Mouse (Mus musculus) midbrain, embryonic 11.5 days (tissue): ENCODE measurements around the gene Gm10959. TPM values are rescaled to one million over a fixed set of nuclear protein-coding genes. Genes with fewer than 3 reads are reported as not detected.

Experiments used
- ATAC-seq: fragments of 200-750 bp; cut with Nextera tagmentation; 2 replicates; pipeline ENCODE4 v1.8.0; 2017; ENCODE audit warnings: moderate TSS enrichment, moderate library complexity; ENCODE audit not compliant: low FRiP score
- DNase-seq: peaks from one replicate; pipeline ENCODE4 v3.0.0; 2015; ENCODE audit warnings: low spot score; ENCODE audit errors: missing footprints
- H3K27ac ChIP-seq: fragments of 300-500 bp; sonication (generic); 2 replicates; pipeline ENCODE4 v1.5.1; 2014; ENCODE audit warnings: low read depth, low read length
- H3K27me3 ChIP-seq: fragments of 300-500 bp; sonication (generic); 2 replicates; pipeline ENCODE4 v1.6.1; 2014; ENCODE audit warnings: mild to moderate bottlenecking, low read length, moderate library complexity, mixed read lengths; ENCODE audit not compliant: control insufficient read depth, insufficient read depth
- H3K36me3 ChIP-seq: fragments of 300-500 bp; sonication (generic); 2 replicates; pipeline ENCODE4 v1.6.1; 2014; ENCODE audit warnings: mild to moderate bottlenecking, low read length, moderate library complexity, mixed read lengths; ENCODE audit not compliant: control insufficient read depth, insufficient read depth
- H3K4me1 ChIP-seq: fragments of 300-500 bp; sonication (generic); 2 replicates; pipeline ENCODE4 v1.6.1; 2014; ENCODE audit warnings: low read length; ENCODE audit not compliant: control insufficient read depth, insufficient read depth
- H3K4me2 ChIP-seq: fragments of 300-500 bp; sonication (generic); 2 replicates; pipeline ENCODE4 v1.6.1; 2014; ENCODE audit warnings: mild to moderate bottlenecking, moderate library complexity
- H3K4me3 ChIP-seq: fragments of 300-500 bp; sonication (generic); 2 replicates; pipeline ENCODE4 v1.5.1; 2014; ENCODE audit warnings: low read depth, low read length
- H3K9ac ChIP-seq: fragments of 300-500 bp; sonication (generic); 2 replicates; pipeline ENCODE4 v1.6.1; 2014; ENCODE audit warnings: low read length
- H3K9me3 ChIP-seq: fragments of 300-500 bp; sonication (generic); 2 replicates; pipeline ENCODE4 v1.6.1; 2016; ENCODE audit warnings: low read length; ENCODE audit not compliant: control insufficient read depth
- WGBS: fragments of 180-500 bp; shearing (Covaris S2); extraction: QIAGEN DNeasy Blood & Tissue Kit; methylation state at CpG from one replicate; pipeline ENCODE4 v1.1.7; 2014; 5-methylcytosine and 5-hydroxymethylcytosine counted together
- polyA plus RNA-seq: library from polyadenylated mRNA; unstranded; fragments of >200 nt; fragmentation: Nextera tagmentation; extraction: Ambion mirVana; gene quantifications from 2 replicates; pipeline ENCODE4 v1.2.1, GENCODE M21; 2014

Gm10959 gene
- polyA plus RNA-seq, 1 experiment from 2014 or later: not detected

- Histone ChIP-seq H3K4me3 (no peak overlapping the region), H3K36me3 (no peaks in the 10 kb centered on the region), H3K4me2 (no peak overlapping the region), H3K27ac (no peak overlapping the region), H3K4me1 (no peaks in the 10 kb centered on the region), H3K9ac (no peak overlapping the region), H3K27me3 (no peaks in the 10 kb centered on the region), H3K9me3 (no peaks in the 10 kb centered on the region)
- 76% methylated on average over 1 of the region's 1 CpGs for WGBS
- ATAC-seq: no peak
- no peak for DNase-seq
These were observed 47.6 kb downstream of the Gm10959 start for GRCm38 (mm10) chr3:122871596-122871995.

DNA sequence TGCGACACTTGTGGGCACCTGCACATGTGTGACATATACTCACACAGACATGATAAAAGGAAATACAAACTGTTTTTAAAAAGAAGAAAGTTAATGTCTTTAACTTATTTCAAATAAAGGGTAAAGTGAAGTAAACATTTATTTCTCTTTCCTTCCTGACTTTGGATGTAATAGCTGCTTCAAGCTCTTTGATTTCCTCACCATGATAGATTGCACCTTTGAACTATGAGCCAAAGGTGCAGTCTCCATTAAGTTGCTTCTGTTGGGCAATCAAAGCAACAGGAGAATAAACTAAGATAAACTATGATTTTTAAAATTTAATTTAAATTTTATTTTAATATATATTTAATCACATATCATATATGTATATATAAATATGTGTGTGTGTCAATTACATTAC lies 50.9 kb downstream of the Gm10959 start:
- no peaks in the 10 kb centered on the region for H3K4me1 ChIP-seq
- no peaks in the 10 kb centered on the region for H3K27me3 ChIP-seq
- 95% methylated on average over 1 of the region's 1 CpGs for WGBS
- H3K9ac ChIP-seq: no peak overlapping the region
- H3K27ac ChIP-seq: no peak overlapping the region
- no peaks in the 10 kb centered on the region for H3K9me3 ChIP-seq
- H3K4me3 ChIP-seq: no peak overlapping the region
- H3K36me3 ChIP-seq: no peaks in the 10 kb centered on the region
- ATAC-seq (no peak), DNase-seq (no peak)
- no peak overlapping the region for H3K4me2 ChIP-seq

DNA sequence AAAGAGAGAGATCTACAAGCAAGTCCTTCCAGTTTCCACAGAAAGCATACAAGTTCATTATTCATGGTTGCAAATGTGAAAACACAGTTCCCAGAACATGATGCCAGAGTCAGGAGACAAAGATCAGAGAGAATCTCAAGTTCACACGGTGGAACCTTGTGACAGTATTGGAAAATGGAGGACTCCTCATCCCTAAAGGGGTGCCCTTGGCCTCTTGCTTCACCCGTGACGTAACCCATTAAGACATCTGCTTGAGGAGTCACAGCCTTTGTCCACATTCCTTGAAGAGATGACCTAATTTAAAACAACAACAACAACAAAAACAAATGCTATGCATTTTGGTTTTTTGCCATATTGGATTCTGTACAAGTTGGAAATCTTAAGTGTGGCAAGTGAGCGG lies 54.1 kb downstream of the Gm10959 start:
- 85% methylated on average over 4 of the region's 4 CpGs for WGBS
- no peaks in the 10 kb centered on the region for H3K27me3 ChIP-seq
- no peaks in the 10 kb centered on the region for H3K4me1 ChIP-seq
- H3K9ac ChIP-seq: no peak overlapping the region
- ATAC-seq (no peak), DNase-seq (no peak)
- H3K4me2 ChIP-seq: no peak overlapping the region
- H3K27ac ChIP-seq: no peak overlapping the region
- H3K4me3 ChIP-seq: no peak overlapping the region
- H3K9me3 ChIP-seq: no peaks in the 10 kb centered on the region
- no peaks in the 10 kb centered on the region for H3K36me3 ChIP-seq

Other genes starting within 250 kb of the Gm10959 start
- 3.8 and 4.6 TPM in 2 replicates for gene Pde5a, start 190.4 kb downstream of the Gm10959 start, polyA plus RNA-seq
- gene Fabp2, start 24.3 kb downstream of the Gm10959 start, polyA plus RNA-seq: not detected in 2 replicates
- 95.8 and 97.9 TPM in 2 replicates for gene 1810037I17Rik, start 4.8 kb upstream of the Gm10959 start, polyA plus RNA-seq
- gene Usp53, start 65.2 kb upstream of the Gm10959 start, polyA plus RNA-seq: 3.4 and 3.7 TPM in 2 replicates
- gene Myoz2, start 115.7 kb upstream of the Gm10959 start, polyA plus RNA-seq: not detected in 2 replicates